Mouse (Mus musculus): ENCODE data around the gene Nup205.
A peak's percentile ranks its signal among the peaks of the same experiment; 100 is the strongest.
"Not testable (repeated sequence)": the region's sequence is repeated elsewhere in the genome, so short reads cannot be mapped to it uniquely, and the experiment has no call there.

Nup205 gene

DNA sequence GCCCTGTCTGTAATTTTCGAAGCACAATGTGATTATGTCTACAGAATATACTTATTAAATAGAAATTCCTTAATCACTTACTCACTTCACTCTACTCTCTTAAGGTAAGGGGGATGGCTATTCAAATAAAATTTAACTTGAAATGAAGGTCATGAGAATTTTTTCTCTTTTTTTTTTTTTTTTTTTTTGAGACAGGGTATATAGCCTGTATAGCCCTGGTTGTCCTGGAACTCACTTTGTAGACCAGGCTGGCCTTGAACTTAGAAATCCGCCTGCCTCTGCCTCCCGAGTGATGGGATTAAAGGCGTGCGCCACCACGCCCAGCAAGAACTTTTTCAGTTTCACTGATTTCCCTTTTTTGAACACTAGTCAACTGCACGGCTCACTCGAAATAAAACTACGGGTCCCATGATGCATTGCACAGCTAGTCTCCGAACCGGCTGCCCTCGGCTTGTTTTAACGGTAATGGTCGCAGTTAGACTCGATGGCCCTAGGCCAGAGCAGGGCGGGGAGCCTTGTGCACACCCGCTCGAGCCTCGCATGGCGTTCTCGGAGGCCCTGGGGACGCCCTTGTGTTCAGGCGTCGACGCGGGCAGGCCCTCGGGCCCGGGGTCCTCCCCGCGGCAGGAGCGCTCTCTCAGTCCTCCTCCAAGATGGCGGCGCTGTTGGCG is at the start of gene Nup205:
TSS of gene Nup205 (plus strand) at position 443 of the 671 bp plus-strand sequence.
- peak; percentile 89 for DNase-seq

DNA sequence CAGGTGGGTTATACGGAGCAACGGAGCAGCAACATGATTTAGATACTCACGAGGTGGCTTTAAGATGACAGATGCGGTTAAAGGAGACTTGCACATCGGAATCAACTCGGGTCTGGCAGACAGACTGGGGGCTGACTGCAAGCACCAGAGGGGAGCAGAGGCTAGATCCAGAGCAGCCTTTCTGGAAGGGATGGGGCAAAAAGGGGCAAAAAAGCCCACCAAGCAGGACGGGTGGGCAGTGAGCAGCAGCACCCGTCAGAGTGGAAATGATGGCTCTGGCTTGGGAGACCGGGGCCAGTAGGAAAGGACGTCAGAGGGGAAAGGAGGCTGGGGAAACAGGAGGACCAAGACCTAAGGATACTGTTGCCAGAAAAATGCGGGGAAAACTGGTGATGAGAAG is 44.4 kb upstream of the Nup205 start:
- no peak for DNase-seq

DNA sequence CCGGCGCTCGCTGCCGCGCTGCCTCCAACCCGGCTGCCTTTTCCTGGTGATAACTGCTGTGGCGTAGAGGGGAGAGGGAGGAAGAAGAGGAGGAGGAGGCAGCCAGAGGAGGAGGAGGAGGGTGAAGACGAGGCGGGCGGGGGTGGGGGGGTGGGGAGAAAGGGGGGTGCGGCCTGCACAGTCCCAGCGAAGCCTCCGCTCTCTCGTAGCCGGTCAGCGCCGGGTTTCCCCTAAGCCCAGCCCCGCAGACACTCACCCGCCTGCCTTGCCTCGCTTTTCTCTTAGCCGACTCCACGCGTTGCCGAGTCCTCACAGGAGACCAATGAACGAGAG is 44.0 kb upstream of the Nup205 start:
- no peak for DNase-seq

DNA sequence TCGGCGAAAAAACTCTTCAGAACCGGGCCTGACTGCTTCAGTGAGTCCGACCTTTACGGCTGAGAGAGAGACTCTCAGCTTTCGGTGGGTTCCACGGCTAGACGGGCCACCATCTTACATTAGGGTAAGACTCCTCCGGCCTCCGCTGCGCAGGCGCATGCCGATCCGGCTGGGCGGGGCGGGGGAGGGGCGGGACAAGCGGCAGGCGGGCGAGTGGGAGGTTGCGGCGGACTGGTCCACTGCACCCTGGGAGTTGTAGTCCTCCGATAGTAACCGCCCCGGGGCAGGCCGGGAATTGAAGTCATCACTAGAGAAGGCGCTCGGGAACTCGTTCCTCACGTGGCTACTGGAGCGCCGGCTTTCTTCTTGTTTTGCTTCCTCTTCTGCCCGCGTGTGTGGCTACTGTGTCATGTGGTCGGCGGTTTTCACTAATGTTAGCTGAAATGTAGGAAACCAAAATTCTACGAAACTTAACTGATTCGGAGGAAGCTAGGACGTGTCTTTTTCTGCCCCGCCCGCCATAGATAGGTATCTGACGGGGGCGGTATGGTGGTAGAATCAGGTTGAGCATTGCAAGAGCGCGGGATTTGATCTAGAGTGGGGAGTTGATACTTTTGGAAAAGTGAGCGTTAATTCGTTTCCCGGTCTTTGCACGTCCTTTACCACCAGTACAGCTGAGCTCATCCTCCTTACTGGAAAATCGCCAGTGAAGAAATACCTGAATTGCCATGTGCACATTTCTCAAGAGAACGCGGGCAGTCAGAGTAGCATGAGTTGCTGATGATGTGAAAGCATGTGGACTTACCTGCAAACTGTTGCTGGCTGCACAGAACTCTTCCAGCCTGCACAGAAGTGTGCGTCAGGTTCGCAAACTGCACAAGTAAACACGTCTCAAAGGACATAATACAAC is 43.4 kb upstream of the Nup205 start, which contains the start of gene Cnot4:
TSS of gene Cnot4 (minus strand) at position 146 of the 910 bp plus-strand sequence.
- peak; percentile 99 for DNase-seq

DNA sequence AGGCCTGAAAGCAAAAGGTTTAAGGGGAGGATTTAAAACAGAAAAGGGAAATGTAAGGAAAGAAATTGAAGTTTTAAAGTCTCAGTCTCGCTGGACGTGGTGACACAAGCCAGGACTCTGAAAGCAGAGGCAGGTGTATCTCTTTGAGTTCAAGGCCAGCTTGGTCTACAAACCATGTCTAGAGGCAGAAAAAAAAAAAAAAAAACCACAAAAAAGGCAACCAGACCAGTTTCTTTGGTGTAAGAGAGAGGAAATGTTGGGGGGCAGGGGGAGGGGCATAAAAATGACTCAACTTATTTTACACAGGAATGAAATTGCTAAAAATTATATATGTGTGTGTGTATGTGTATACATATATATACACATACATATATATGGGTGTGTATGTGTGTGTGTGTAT is 42.4 kb upstream of the Nup205 start:
- no peak for DNase-seq

DNA sequence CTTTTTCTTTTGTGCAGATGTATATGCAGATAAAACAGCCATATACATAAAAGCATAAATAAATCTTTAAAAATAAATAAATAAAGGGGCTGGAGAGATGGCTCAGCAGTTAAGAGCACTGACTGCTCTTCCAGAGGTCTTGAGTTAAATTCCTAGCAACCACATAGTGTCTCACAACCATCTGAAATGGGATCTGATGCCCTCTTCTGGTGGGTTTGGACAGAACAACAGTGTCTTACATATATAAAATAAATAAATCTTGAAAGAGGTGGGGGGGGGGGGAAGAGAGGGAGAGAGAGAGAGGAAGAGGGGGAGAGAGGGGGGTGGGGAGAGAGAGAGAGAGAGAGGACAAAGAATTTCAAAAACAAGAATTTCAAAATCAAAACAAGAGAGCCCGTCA is 36.9 kb upstream of the Nup205 start:
- DNase-seq = no peak

DNA sequence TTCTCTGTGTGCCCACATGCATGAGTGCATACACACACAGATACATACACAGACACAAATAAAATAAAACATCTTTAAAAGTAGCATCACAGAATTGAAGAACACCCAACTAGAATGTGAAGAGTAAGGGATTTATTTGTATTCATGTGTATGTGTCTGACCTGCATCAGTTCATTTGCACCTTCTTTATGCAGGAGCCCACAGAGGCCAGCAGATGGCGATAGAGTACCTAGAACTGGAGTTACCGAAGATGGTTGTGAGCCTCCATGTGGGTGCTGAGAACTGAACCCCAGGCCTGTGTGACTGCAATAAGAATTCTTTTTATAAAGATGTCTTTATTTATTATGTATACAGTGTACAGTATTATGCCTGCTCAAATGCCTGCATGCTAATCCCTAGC is 31.7 kb upstream of the Nup205 start:
- no peak for DNase-seq

DNA sequence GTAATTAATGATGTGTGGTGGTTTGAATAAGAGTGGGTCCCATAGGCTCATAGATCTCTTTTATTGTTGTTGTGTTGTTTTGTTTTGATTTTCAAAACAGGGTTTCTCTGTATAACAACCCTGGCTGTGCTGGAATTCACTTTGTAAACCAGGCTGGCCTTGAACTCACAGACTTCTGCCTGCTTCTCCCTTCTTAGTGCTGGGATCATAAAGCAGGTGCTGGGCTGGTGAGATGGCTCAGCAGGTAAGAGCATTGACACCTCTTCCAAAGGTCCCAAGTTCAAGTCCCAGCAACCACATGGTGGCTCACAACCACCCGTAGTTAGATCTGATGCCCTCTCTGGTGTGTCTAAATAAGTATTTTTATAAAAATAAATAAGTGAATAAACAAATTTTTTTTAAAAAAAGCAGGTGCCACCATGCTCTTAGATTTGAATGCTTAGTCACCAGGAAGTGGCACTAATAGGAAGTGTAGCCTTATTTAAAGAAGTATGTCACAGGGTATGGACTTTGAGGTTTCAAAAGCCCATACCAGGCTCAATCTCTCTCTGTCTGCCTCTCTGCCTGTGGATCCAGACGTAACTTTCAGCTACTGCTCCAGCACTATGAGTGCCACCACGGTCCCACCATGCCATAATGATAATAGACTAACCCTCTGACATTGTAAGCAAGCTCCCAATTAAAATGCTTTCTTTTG is 29.3 kb upstream of the Nup205 start:
- DNase-seq = no peak

DNA sequence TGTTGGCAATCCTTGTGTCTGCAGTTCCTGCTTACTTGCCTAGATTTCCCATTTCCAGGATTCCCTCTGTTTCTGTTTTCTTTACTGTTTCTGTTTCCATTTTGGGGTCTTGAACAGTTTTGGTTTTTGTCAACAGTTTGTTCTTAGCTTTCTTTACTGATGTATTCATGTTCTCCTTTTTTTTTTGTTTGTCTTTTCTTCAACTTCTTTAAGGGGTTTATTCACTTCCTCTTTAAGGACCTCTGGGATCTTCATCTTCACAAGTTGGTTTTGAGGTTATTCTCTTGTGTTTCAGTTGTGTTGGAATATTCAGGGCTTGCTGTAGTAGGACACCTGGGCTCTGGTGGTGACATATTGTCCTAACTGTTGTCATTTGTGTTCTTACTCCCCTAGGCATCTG is 22.7 kb upstream of the Nup205 start:
- no peak for DNase-seq

DNA sequence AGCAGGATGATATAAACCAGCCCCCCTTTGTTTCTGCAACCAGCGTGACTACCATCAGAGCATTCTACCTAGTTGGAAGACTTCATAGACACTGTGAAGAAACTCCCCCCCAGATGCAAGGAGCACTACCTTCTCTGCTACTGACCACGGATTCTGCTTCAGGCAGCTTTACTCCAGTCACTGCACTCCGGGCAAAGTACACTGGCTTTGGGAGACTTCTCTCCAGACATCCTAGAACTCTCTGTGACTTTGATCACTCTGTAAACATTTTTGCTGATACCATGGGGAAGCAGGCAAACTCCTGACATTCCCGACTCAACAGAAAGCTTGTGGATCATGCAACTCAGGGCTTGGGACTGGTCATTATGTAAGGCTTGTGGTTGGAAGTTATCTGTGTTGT is 8.0 kb upstream of the Nup205 start:
- DNase-seq = no peak

DNA sequence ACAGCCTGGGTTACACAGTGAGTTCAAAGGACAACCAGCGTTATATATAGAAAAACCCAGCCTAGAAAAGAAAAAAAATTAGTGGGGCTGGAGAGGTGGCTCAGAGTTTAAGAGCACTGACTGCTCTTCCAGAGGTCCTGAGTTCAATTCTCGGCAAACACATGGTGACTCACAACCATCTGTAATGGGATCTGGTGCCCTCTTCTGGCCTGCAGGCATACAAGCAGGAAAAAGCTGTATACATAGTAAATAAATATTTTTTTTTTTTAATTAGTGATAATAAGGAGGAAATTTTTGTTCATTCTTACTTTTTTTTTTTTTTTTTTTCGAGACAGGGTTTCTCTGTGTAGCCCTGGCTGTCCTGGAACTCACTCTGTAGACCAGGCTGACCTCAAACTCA is 5.2 kb upstream of the Nup205 start:
- DNase-seq = not testable (repeated sequence)

DNA sequence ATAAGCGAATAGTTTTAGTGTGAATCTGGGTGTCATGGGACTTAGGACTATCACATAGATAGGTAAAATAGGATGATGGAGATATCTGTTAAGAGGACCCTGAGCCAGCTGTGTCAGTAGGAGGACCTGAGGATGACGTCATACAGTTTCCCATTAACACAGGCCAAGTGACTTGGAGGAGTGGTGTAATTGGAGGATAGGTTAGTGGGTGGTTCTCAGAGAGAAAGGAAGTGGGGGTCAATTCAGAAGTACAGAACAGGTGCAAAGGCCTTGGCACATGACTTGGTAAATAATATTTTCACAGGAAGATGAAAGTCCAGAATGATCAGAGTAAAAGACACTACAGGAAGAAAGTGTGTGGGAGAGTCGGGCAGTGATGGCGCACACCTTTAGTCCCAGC is 4.0 kb upstream of the Nup205 start:
- no peak for DNase-seq

DNA sequence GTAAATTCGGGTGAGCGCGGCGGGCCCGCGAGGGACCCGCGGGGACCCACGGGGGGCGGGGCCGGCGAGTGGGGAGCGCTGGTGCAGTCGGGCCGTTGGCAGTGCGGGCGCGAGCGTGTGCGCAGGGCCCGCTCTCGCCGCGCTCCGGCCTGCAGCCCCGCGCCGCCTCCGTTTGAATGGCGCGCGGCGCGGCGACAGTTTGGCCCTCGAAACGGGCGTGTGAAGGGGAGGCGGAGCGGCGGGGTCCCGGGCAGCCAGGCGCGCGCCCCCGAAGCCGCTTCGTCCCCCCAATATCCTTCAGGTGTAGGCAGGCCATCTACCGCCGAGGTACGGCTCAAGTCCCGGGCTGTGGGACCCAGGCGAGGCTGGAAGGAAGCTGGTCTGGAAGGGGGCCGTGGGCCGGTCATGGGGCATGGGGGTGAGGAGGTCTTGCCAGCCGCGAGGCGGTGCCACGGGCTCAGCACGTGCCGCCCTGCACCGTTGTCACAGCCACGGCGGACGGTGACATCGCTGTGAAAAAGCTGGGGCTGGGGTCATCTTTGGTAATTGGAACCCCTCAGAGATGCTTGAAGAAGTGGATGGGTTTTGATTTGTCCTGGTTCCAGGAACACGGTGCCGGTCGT is 540 bp downstream of the Nup205 start:
- peak; percentile 14 for DNase-seq

DNA sequence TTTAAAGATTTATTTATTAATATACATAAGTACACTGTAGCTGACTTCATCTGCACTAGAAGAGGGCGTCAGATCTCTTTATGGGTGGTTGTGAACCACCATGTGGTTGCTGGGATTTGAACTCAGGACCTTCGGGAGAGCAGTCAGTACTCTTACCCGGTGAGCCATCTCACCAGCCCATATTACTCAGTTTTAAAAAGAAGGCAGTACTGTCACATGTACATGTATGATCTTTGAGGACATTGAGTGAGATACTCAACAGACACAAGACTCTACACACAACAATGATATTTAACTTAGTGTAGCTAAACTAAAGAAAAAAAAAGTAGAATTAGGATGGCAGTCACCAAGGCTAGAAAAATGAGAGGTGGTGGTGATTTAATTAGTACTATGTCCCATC is 2.1 kb downstream of the Nup205 start:
- DNase-seq = not testable (repeated sequence)

DNA sequence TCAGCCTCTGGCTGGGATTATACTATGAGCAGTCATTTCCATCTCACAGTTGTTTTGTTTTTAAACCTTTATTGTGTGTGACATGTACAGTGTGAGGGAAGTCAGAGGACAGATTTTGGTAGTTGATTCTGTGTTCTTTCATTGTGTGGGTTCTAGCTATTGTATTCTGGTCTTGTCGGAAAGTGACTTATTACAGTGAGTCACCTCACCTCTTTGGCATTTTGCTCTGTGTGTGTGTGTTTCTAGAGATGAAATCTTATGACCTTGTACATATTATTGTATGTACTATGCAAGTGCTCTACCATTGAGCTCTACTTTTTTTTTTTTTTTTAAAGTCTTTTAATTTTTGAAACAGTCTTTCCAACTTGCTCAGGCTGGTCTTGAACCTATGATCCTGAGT is 7.6 kb downstream of the Nup205 start:
- no peak for DNase-seq

DNA sequence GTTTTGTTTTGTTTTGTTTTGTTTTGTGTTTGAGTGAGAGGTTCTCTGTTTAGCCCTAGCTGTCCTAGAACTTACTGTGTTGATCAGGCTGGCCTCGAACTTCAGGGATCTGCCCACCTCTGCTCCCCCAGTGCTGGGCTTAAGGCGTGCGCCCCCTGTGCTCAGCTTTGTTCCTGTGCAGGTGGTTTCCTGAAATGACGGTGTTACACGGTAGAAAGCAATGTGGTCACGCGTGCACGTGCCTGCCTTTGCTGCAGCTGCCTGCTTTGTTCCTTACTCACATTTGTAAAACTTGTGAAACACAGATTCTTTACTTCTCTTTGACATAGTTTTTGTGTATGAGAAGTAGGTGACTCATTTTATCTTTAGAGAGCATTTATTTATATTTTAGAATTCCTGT is 14.0 kb downstream of the Nup205 start:
- no peak for DNase-seq

DNA sequence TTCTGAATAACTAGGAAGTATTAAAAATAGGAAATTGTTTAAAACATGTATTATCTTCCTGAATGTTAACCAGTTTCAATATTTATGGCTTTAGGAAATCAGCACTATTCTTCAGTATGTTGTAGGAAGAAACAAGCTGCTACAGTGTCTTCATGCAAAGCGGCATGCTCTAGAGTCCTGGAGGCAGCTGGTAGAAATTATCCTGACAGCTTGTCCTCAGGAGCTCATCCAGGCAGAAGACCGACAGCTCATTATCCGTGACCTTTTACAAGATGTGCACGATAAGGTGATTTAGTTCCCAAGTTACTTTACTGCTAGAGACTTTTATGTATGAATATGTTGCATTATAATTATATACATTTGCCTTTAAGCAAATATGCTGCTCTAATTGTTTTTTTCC is 48.5 kb downstream of the Nup205 start:
- DNase-seq = no peak

DNA sequence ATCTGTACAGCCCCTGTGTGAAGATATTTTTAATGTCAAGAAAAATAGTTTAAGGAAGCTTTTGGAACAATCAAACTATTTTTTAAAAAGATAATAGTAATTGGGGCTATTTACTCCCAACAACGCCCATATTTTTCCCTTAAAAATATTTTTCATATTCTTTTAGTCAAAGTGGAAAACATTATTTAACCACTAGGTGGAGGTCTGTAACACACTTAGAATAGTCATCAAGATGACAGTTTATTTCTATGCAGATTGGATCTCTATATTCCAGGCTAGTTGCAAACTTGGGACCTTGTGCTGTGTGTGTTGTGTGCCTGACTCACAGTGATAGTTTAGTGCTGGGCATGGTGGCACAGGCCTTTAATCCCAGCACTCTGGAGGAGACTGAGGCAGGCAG is 52.2 kb downstream of the Nup205 start:
- DNase-seq = no peak

DNA sequence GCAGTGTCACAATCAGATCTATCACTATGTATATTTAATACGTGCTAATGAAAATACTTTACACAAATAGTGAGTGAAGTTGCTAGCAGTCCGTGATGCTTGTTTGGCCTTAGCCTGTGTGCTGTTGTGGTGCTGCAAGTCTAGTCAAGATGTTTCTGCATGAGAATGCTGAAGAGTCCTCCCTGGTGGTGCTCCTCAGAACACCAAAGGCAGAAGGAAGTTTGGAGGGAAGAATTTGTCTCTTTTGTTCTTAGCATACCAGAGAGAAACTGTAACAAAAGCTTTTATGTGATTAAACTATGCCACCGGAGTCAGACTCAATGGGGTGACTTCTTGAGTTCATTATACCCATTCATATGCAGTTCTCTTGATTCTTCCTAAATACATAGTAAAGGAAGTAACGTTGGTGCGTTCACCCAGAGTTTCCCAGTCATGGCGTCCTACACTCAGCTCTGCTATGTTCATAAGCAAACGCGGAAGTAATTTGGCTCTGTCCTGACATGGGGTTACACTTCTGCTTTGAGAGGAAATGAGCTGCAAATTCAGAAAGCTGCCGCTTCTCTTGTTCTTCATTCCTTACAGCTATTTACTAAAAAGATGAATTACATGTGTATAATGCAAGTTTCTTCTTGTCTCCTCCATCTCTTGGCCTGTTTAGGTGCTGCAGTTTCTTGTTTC is 59.0 kb downstream of the Nup205 start:
- no peak for DNase-seq

DNA sequence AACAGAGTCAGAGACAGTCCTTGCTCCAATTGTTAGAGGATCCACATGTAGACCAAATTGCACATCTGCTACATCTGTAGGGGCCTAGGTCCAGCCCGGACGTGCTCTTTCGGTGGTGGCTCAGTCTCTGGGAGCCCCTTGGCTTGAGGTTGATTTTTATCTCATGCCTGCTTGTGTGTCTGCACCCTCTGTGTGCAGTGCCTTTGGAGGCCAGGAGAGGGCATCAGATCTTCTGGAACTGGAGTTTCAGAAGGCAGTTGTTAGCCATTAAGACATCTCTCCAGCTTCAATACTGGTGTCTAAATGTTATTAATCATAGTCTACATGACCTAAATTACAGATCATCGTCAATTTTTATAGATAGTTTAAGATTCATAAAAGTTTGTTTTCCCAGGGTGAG is 66.0 kb downstream of the Nup205 start:
- no peak for DNase-seq

DNA sequence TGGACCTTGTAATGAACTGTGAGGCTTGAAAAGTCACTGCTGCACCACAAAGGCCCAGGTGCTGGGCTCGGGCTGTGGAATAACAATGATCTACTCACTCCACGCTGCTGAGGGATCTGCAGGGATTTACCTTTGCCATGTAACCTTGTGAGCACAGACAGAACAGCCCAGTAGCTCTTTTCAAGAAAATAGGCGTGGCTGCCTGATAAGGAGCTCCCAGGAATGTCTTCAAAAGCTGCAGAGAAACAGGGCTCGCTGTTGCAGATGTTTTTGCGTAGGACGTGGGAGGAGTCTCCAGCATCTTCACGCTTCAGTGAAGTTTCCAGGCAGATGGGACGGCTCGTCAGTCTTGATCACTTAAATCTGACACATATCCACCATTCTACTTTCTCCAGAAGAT is 66.8 kb downstream of the Nup205 start:
- no peak for DNase-seq

DNA sequence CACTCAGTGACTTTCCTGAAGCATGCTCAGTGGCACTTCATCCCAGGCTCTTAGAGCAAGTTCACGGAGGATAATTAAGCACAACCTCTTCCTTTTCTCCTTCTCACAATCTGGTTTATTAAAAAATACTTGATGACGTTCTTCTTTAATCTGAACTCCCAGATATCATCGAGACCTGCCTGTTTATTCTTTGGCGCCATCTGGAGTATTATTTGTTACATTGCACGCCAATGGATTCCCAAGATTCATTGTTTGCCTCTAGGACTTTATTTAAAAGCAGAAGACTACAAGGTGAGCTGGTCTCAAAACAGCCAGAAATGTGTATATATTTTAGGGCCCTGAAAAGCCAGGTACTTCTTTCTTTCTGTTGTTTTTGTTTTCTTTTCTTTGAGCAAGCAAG is 67.9 kb downstream of the Nup205 start:
- DNase-seq = peak; percentile 61

Data from lung, postnatal 36 days (tissue).